Mouse (Mus musculus) ES-Bruce4 (cell line): ENCODE data around the gene Macrod2.

Experiments used
- CTCF ChIP-seq: IDR thresholded peaks from one replicate; pipeline ENCODE4 v1.8.1; 2011; ENCODE audit warnings: low read depth, low read length
- EP300 ChIP-seq: IDR thresholded peaks from 2 replicates; pipeline ENCODE4 v1.6.1; 2011; ENCODE audit warnings: low read depth, low read length; ENCODE audit not compliant: insufficient read depth
- POLR2A ChIP-seq: IDR thresholded peaks from one replicate; pipeline ENCODE4 v1.8.1; 2011; ENCODE audit warnings: low read length; ENCODE audit not compliant: insufficient read depth

GRCm38 (mm10) chr2:140970181-140970580, 575.1 kb downstream of the Macrod2 start:
- TF ChIP-seq CTCF = no peak
- TF ChIP-seq EP300 = no peak
- TF ChIP-seq POLR2A = no peak
